Mouse (Mus musculus) limb, embryonic 11.5 days (tissue): Measurements from ENCODE around the gene Tmem51. TPM values are rescaled to one million over a fixed set of nuclear protein-coding genes. Genes with fewer than 3 reads are reported as not detected.
A peak's percentile ranks its signal among the peaks of the same experiment; 100 is the strongest.

Source experiments
- ATAC-seq: fragments of 200-750 bp; cut with Nextera tagmentation; 2 replicates; pipeline ENCODE4 v1.8.0; 2017; ENCODE audit warnings: low read depth; ENCODE audit not compliant: insufficient number of reproducible peaks, low FRiP score, low TSS enrichment
- DNase-seq: peaks from one replicate; pipeline ENCODE4 v3.0.0-alpha.2; 2015; ENCODE audit warnings: low spot score
- H3K27ac ChIP-seq: fragments of 300-500 bp; sonication (generic); replicated peaks from 2 replicates; pipeline ENCODE4 v1.5.1; 2014; ENCODE audit warnings: low read depth, mild to moderate bottlenecking, low read length
- H3K27me3 ChIP-seq: fragments of 300-500 bp; sonication (generic); 2 replicates; pipeline ENCODE4 v1.6.1; 2014; ENCODE audit warnings: mild to moderate bottlenecking, low read length, mixed read lengths; ENCODE audit not compliant: control insufficient read depth, insufficient read depth
- H3K36me3 ChIP-seq: fragments of 300-500 bp; sonication (generic); 2 replicates; pipeline ENCODE4 v1.6.1; 2014; ENCODE audit warnings: mild to moderate bottlenecking, low read length, moderate library complexity, mixed read lengths; ENCODE audit not compliant: control insufficient read depth, insufficient read depth
- H3K4me1 ChIP-seq: fragments of 300-500 bp; sonication (generic); 2 replicates; pipeline ENCODE4 v1.6.1; 2014; ENCODE audit warnings: low read length, mixed read lengths; ENCODE audit not compliant: control insufficient read depth, insufficient read depth
- H3K4me2 ChIP-seq: fragments of 300-500 bp; sonication (generic); 2 replicates; pipeline ENCODE4 v1.6.1; 2014; ENCODE audit warnings: low read depth, mild to moderate bottlenecking, moderate library complexity; ENCODE audit not compliant: severe bottlenecking
- H3K4me3 ChIP-seq: fragments of 300-500 bp; sonication (generic); 2 replicates; pipeline ENCODE4 v1.5.1; 2014; ENCODE audit warnings: low read depth, low read length
- H3K9ac ChIP-seq: fragments of 300-500 bp; sonication (generic); 2 replicates; pipeline ENCODE4 v1.6.1; 2014; ENCODE audit warnings: mild to moderate bottlenecking, low read length
- H3K9me3 ChIP-seq: fragments of 300-500 bp; sonication (generic); 2 replicates; pipeline ENCODE4 v1.6.1; 2016; ENCODE audit warnings: low read length; ENCODE audit not compliant: control insufficient read depth
- WGBS: fragments of 180-500 bp; shearing (Covaris S2); extraction: QIAGEN DNeasy Blood & Tissue Kit; methylation state at CpG from one replicate; pipeline ENCODE4 v1.1.7; 2014; 5-methylcytosine and 5-hydroxymethylcytosine counted together
- polyA plus RNA-seq: library from polyadenylated mRNA; unstranded; fragments of >200 nt; fragmentation: Nextera tagmentation; extraction: Ambion mirVana; gene quantifications from 2 replicates; pipeline ENCODE4 v1.2.1, GENCODE M21; 2014

Tmem51 gene
- polyA plus RNA-seq, 1 experiment from 2014 or later: 11.1 TPM

DNA sequence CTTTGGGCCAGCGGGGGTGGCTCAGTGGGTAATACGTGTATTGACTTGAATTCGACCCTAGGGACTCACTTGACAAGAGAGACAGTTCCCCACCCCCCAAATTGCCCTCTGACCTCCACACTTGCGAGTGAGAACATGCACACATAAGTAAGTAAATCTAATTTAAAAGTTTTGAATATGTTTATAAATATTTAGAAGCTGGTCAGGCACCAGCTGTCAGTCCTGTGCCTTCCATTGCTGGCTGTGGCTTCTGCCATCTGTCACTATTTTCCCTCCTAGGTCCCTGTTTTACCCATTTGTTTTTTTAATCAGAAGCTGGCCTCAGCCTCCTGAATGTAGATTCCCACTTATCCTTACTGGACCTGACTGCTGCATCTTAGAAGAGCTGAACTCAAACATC is 4.3 kb upstream of the Tmem51 start:
- no peak overlapping the region for H3K4me3 ChIP-seq
- H3K27ac ChIP-seq: no peak overlapping the region
- peaks cover 4% of the 10 kb centered on the region; the same call in 1 of the 2 replicates for H3K27me3 ChIP-seq
- no peak overlapping the region for H3K9ac ChIP-seq
- no peaks in the 10 kb centered on the region for H3K9me3 ChIP-seq
- ATAC-seq: no peak
- H3K4me1 ChIP-seq: peaks cover 6% of the 10 kb centered on the region; the same call in 1 of the 2 replicates
- H3K36me3 ChIP-seq: no peaks in the 10 kb centered on the region
- WGBS: 49% methylated on average over 4 of the region's 4 CpGs
- no peak overlapping the region for H3K4me2 ChIP-seq
- no peak for DNase-seq

GRCm38 (mm10) chr4:142084936-142085563 is 946 bp upstream of the Tmem51 start:
- Histone ChIP-seq H3K9me3 (no peaks in the 10 kb centered on the region), H3K4me1 (peaks cover 29% of the 10 kb centered on the region), H3K4me3 (peak overlapping the region; percentile 67), H3K4me2 (peak overlapping the region; percentile 93), H3K27me3 (peaks cover 4% of the 10 kb centered on the region; the same call in 1 of the 2 replicates), H3K27ac (no peak overlapping the region), H3K9ac (no peak overlapping the region), H3K36me3 (no peaks in the 10 kb centered on the region)
- DNase-seq (no peak), ATAC-seq (no peak)
- 5% methylated on average over 20 of the region's 20 CpGs for WGBS

GRCm38 (mm10) chr4:142083762-142084130 is 358 bp downstream of the Tmem51 start:
- Histone ChIP-seq H3K36me3 (no peaks in the 10 kb centered on the region), H3K4me1 (peaks cover 34% of the 10 kb centered on the region), H3K27ac (no peak overlapping the region), H3K4me2 (peak overlapping the region; percentile 93), H3K9ac (peak overlapping the region; percentile 62), H3K9me3 (no peaks in the 10 kb centered on the region), H3K4me3 (peak overlapping the region; percentile 67), H3K27me3 (peaks cover 4% of the 10 kb centered on the region; the same call in 1 of the 2 replicates)
- DNase-seq (peak; percentile 85), ATAC-seq (peak; percentile 56; the same call in 1 of the 2 replicates)
- WGBS: under 1% methylated on average over 26 of the region's 29 CpGs

DNA sequence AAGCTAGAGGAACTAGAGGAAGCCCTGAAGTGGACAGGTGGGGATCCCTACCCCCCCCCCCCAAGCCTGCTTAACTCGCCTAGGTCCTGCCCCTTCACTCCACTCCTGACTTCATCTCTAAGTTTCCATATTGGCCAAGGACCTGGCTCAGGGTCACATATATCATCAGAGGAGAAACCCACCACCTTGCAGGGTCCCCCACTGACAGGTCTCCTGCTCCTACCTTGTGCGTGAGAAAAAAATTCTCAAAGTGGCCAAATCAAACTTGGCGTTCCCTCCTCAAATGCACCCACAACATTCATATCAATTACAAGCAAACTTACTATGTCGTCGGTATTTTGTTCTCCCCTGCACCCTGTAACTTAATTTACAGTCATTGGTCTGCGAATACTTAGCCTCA is 911 bp downstream of the Tmem51 start:
- Histone ChIP-seq H3K4me2 (peak overlapping the region; percentile 93), H3K36me3 (no peaks in the 10 kb centered on the region), H3K4me1 (peaks cover 31% of the 10 kb centered on the region), H3K9me3 (no peaks in the 10 kb centered on the region), H3K9ac (no peak overlapping the region), H3K27me3 (peaks cover 4% of the 10 kb centered on the region; the same call in 1 of the 2 replicates), H3K4me3 (peak overlapping the region; percentile 67), H3K27ac (no peak overlapping the region)
- DNase-seq (no peak), ATAC-seq (no peak)
- WGBS: 56% methylated on average over 6 of the region's 6 CpGs

- DNase-seq: no peak
- WGBS: 75% methylated on average over 4 of the region's 4 CpGs
- Histone ChIP-seq H3K27ac (no peak overlapping the region), H3K4me1 (peaks cover 31% of the 10 kb centered on the region), H3K4me3 (no peak overlapping the region), H3K9ac (no peak overlapping the region), H3K36me3 (no peaks in the 10 kb centered on the region), H3K9me3 (no peaks in the 10 kb centered on the region), H3K4me2 (no peak overlapping the region), H3K27me3 (peaks cover 4% of the 10 kb centered on the region; the same call in 1 of the 2 replicates)
- ATAC-seq: no peak
Observed at GRCm38 (mm10) chr4:142082703-142083102, 1.4 kb downstream of the Tmem51 start.

DNA sequence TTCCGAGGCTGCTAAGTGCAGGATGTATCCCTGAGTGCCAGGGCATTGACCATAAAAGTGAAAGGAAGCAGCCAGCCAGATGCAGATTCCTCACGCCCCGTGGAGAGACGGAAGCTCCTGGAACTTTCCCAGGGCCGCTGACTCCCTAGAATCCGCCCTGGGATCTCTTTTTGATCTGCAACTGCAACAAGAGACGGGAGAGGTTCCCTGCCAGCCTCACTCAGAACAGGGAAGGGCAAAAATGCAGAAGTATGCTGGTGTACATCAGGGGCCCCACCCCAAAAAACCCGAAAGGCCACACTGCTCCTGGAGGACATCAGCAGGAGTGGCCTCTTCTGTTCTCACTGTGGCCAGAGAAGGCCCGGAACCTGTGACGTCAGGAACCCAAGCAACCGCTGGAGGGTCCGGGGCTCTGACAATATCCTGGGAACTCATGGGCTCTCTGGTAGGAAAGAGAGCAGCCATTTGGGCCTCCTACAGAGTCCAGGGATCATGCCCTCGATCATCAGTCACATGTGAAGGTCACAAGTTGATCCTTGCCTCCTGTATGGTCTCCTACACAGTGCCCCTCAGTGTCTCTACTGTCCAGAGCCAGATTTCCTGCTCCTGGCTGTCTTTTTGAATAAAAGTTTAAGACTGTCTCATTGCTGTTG is 2.3 kb downstream of the Tmem51 start:
- 56% methylated on average over 13 of the region's 13 CpGs for WGBS
- DNase-seq (no peak), ATAC-seq (no peak)
- Histone ChIP-seq H3K36me3 (no peaks in the 10 kb centered on the region), H3K9me3 (no peaks in the 10 kb centered on the region), H3K27ac (no peak overlapping the region), H3K4me1 (peaks cover 31% of the 10 kb centered on the region), H3K27me3 (peaks cover 4% of the 10 kb centered on the region; the same call in 1 of the 2 replicates), H3K4me3 (no peak overlapping the region), H3K9ac (no peak overlapping the region), H3K4me2 (no peak overlapping the region)

- Histone ChIP-seq H3K4me2 (no peak overlapping the region), H3K4me1 (peaks cover 31% of the 10 kb centered on the region), H3K9ac (no peak overlapping the region), H3K36me3 (no peaks in the 10 kb centered on the region), H3K4me3 (no peak overlapping the region), H3K27me3 (peaks cover 4% of the 10 kb centered on the region; the same call in 1 of the 2 replicates), H3K27ac (no peak overlapping the region), H3K9me3 (no peaks in the 10 kb centered on the region)
- DNase-seq: no peak
- ATAC-seq: no peak
- 55% methylated on average over 18 of the region's 18 CpGs for WGBS
Observed at GRCm38 (mm10) chr4:142080901-142081630, 3.0 kb downstream of the Tmem51 start.

DNA sequence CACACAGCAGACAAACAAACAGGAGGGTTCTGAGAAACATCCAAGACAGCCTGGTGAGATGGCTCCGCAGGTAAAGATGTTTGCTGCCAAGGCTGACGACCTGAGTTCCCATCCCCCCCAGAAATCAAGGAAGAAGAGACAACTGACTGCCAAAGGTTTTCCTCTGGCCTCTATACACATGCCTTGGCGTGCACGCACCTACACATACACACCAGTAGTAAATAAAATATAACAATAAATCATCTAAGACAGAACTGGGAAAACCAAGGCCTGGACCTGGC is 3.7 kb downstream of the Tmem51 start:
- Histone ChIP-seq H3K4me2 (no peak overlapping the region), H3K27me3 (peaks cover 3% of the 10 kb centered on the region; the same call in 1 of the 2 replicates), H3K9ac (no peak overlapping the region), H3K9me3 (no peaks in the 10 kb centered on the region), H3K36me3 (no peaks in the 10 kb centered on the region), H3K27ac (no peak overlapping the region), H3K4me3 (no peak overlapping the region), H3K4me1 (peaks cover 31% of the 10 kb centered on the region)
- DNase-seq: no peak
- WGBS: 73% methylated on average over 4 of the region's 4 CpGs
- no peak for ATAC-seq
